Mouse (Mus musculus): ENCODE data around the gene Fgf16. TPM values are rescaled to one million over a fixed set of nuclear protein-coding genes. Genes with fewer than 3 reads are reported as not detected.
A peak's percentile ranks its signal among the peaks of the same experiment; 100 is the strongest.

The Fgf16 gene
- not detected in 2 replicates for polyA plus RNA-seq (2014; fragmentation: Nextera tagmentation; extraction: Ambion mirVana)

- no peak for ATAC-seq (ENCODE audit: insufficient number of reproducible peaks, low FRiP score, low TSS enrichment, low read depth)
- H3K27ac ChIP-seq (replicated peaks; ENCODE audit: low read depth, low read length): no peak within 1 kb of the TSS
- H3K36me3 ChIP-seq (ENCODE audit: control insufficient read depth, insufficient read depth, low read length): no peaks in the 10 kb centered on the region
- H3K4me3 ChIP-seq (ENCODE audit: low read depth, low read length): peak within 1 kb of the TSS; percentile 21
- H3K4me1 ChIP-seq (ENCODE audit: control insufficient read depth, insufficient read depth, low read length): peaks cover 3% of the 10 kb centered on the region; the same call in 1 of the 2 replicates
- H3K27me3 ChIP-seq (ENCODE audit: control insufficient read depth, insufficient read depth, low read length): peaks cover 49% of the 10 kb centered on the region
- H3K4me2 ChIP-seq (ENCODE audit: low read depth, severe bottlenecking): peak within 1 kb of the TSS; percentile 48
- peak; percentile 24 for DNase-seq (ENCODE audit: low spot score)
- no peaks in the 10 kb centered on the region for H3K9me3 ChIP-seq (ENCODE audit: control insufficient read depth, low read length)
- H3K9ac ChIP-seq (ENCODE audit: low read length): no peak within 1 kb of the TSS
- WGBS: 12% methylated on average over 58 of the region's 86 CpGs
Observed at GRCm38 (mm10) chrX:105764162-105765004, at the start of gene Fgf16. Gene Fgf16 (plus strand): TSS chrX:105764279.

GRCm38 (mm10) chrX:105714740-105715139 is 49.3 kb upstream of the Fgf16 start:
- no peak overlapping the region for H3K4me3 ChIP-seq (ENCODE audit: low read depth, low read length)
- no peak overlapping the region for H3K4me2 ChIP-seq (ENCODE audit: low read depth, severe bottlenecking)
- no peak overlapping the region for H3K27ac ChIP-seq (replicated peaks; ENCODE audit: low read depth, low read length)
- no peaks in the 10 kb centered on the region for H3K9me3 ChIP-seq (ENCODE audit: control insufficient read depth, low read length)
- no peak for ATAC-seq (ENCODE audit: insufficient number of reproducible peaks, low FRiP score, low TSS enrichment, low read depth)
- no peaks in the 10 kb centered on the region for H3K27me3 ChIP-seq (ENCODE audit: control insufficient read depth, insufficient read depth, low read length)
- no peak for DNase-seq (ENCODE audit: low spot score)
- H3K9ac ChIP-seq (ENCODE audit: low read length): no peak overlapping the region
- H3K4me1 ChIP-seq (ENCODE audit: control insufficient read depth, insufficient read depth, low read length): no peaks in the 10 kb centered on the region
- whole genome bisulfite sequencing: 86% methylated on average over 4 of the region's 4 CpGs
- no peaks in the 10 kb centered on the region for H3K36me3 ChIP-seq (ENCODE audit: control insufficient read depth, insufficient read depth, low read length)

GRCm38 (mm10) chrX:105715789-105716321 is 48.2 kb upstream of the Fgf16 start:
- H3K9ac ChIP-seq (ENCODE audit: low read length): no peak overlapping the region
- no peaks in the 10 kb centered on the region for H3K4me1 ChIP-seq (ENCODE audit: control insufficient read depth, insufficient read depth, low read length)
- no peak overlapping the region for H3K27ac ChIP-seq (replicated peaks; ENCODE audit: low read depth, low read length)
- H3K9me3 ChIP-seq (ENCODE audit: control insufficient read depth, low read length): no peaks in the 10 kb centered on the region
- ATAC-seq (ENCODE audit: insufficient number of reproducible peaks, low FRiP score, low TSS enrichment, low read depth) (no peak), DNase-seq (ENCODE audit: low spot score) (no peak)
- no peak overlapping the region for H3K4me3 ChIP-seq (ENCODE audit: low read depth, low read length)
- no peaks in the 10 kb centered on the region for H3K36me3 ChIP-seq (ENCODE audit: control insufficient read depth, insufficient read depth, low read length)
- H3K27me3 ChIP-seq (ENCODE audit: control insufficient read depth, insufficient read depth, low read length): no peaks in the 10 kb centered on the region
- 92% methylated on average over 7 of the region's 7 CpGs for WGBS
- H3K4me2 ChIP-seq (ENCODE audit: low read depth, severe bottlenecking): no peak overlapping the region

- H3K9ac ChIP-seq (ENCODE audit: low read length): no peak overlapping the region
- no peak overlapping the region for H3K4me2 ChIP-seq (ENCODE audit: low read depth, severe bottlenecking)
- WGBS: 90% methylated on average over 5 of the region's 5 CpGs
- ATAC-seq (ENCODE audit: insufficient number of reproducible peaks, low FRiP score, low TSS enrichment, low read depth): no peak
- no peaks in the 10 kb centered on the region for H3K9me3 ChIP-seq (ENCODE audit: control insufficient read depth, low read length)
- H3K4me1 ChIP-seq (ENCODE audit: control insufficient read depth, insufficient read depth, low read length): no peaks in the 10 kb centered on the region
- no peak overlapping the region for H3K4me3 ChIP-seq (ENCODE audit: low read depth, low read length)
- H3K27me3 ChIP-seq (ENCODE audit: control insufficient read depth, insufficient read depth, low read length): no peaks in the 10 kb centered on the region
- no peaks in the 10 kb centered on the region for H3K36me3 ChIP-seq (ENCODE audit: control insufficient read depth, insufficient read depth, low read length)
- H3K27ac ChIP-seq (replicated peaks; ENCODE audit: low read depth, low read length): no peak overlapping the region
- no peak for DNase-seq (ENCODE audit: low spot score)
Observed at GRCm38 (mm10) chrX:105718388-105718787, 45.7 kb upstream of the Fgf16 start.

GRCm38 (mm10) chrX:105718943-105719342 is 45.1 kb upstream of the Fgf16 start:
- DNase-seq (ENCODE audit: low spot score) (no peak), ATAC-seq (ENCODE audit: insufficient number of reproducible peaks, low FRiP score, low TSS enrichment, low read depth) (no peak)
- Histone ChIP-seq H3K27ac (replicated peaks; ENCODE audit: low read depth, low read length) (no peak overlapping the region), H3K4me1 (ENCODE audit: control insufficient read depth, insufficient read depth, low read length) (no peaks in the 10 kb centered on the region), H3K4me2 (ENCODE audit: low read depth, severe bottlenecking) (no peak overlapping the region), H3K9ac (ENCODE audit: low read length) (no peak overlapping the region), H3K36me3 (ENCODE audit: control insufficient read depth, insufficient read depth, low read length) (no peaks in the 10 kb centered on the region), H3K27me3 (ENCODE audit: control insufficient read depth, insufficient read depth, low read length) (no peaks in the 10 kb centered on the region), H3K4me3 (ENCODE audit: low read depth, low read length) (no peak overlapping the region), H3K9me3 (ENCODE audit: control insufficient read depth, low read length) (no peaks in the 10 kb centered on the region)
- WGBS: 87% methylated on average over 5 of the region's 5 CpGs

- Histone ChIP-seq H3K27me3 (ENCODE audit: control insufficient read depth, insufficient read depth, low read length) (no peaks in the 10 kb centered on the region), H3K4me2 (ENCODE audit: low read depth, severe bottlenecking) (no peak overlapping the region), H3K4me3 (ENCODE audit: low read depth, low read length) (no peak overlapping the region), H3K4me1 (ENCODE audit: control insufficient read depth, insufficient read depth, low read length) (no peaks in the 10 kb centered on the region), H3K36me3 (ENCODE audit: control insufficient read depth, insufficient read depth, low read length) (no peaks in the 10 kb centered on the region), H3K9ac (ENCODE audit: low read length) (no peak overlapping the region), H3K9me3 (ENCODE audit: control insufficient read depth, low read length) (no peaks in the 10 kb centered on the region), H3K27ac (replicated peaks; ENCODE audit: low read depth, low read length) (no peak overlapping the region)
- ATAC-seq (ENCODE audit: insufficient number of reproducible peaks, low FRiP score, low TSS enrichment, low read depth): no peak
- WGBS: 66% methylated on average over 7 of the region's 7 CpGs
- no peak for DNase-seq (ENCODE audit: low spot score)
Observed at GRCm38 (mm10) chrX:105724174-105724573, 39.9 kb upstream of the Fgf16 start.

GRCm38 (mm10) chrX:105762847-105763527 is 1.1 kb upstream of the Fgf16 start:
- H3K4me2 ChIP-seq (ENCODE audit: low read depth, severe bottlenecking): peak overlapping the region; percentile 48
- DNase-seq (ENCODE audit: low spot score) (no peak), ATAC-seq (ENCODE audit: insufficient number of reproducible peaks, low FRiP score, low TSS enrichment, low read depth) (no peak; the same call in 1 of the 2 replicates)
- peaks cover 49% of the 10 kb centered on the region for H3K27me3 ChIP-seq (ENCODE audit: control insufficient read depth, insufficient read depth, low read length)
- H3K9ac ChIP-seq (ENCODE audit: low read length): no peak overlapping the region
- no peaks in the 10 kb centered on the region for H3K9me3 ChIP-seq (ENCODE audit: control insufficient read depth, low read length)
- H3K4me3 ChIP-seq (ENCODE audit: low read depth, low read length): no peak overlapping the region; the same call in 1 of the 2 replicates
- H3K27ac ChIP-seq (replicated peaks; ENCODE audit: low read depth, low read length): no peak overlapping the region
- no peaks in the 10 kb centered on the region for H3K36me3 ChIP-seq (ENCODE audit: control insufficient read depth, insufficient read depth, low read length)
- H3K4me1 ChIP-seq (ENCODE audit: control insufficient read depth, insufficient read depth, low read length): peaks cover 3% of the 10 kb centered on the region; the same call in 1 of the 2 replicates
- 20% methylated on average over 23 of the region's 23 CpGs for WGBS

GRCm38 (mm10) chrX:105763612-105764011 is 467 bp upstream of the Fgf16 start:
- Histone ChIP-seq H3K27ac (replicated peaks; ENCODE audit: low read depth, low read length) (no peak overlapping the region), H3K4me1 (ENCODE audit: control insufficient read depth, insufficient read depth, low read length) (peaks cover 3% of the 10 kb centered on the region; the same call in 1 of the 2 replicates), H3K4me3 (ENCODE audit: low read depth, low read length) (peak overlapping the region; percentile 20), H3K36me3 (ENCODE audit: control insufficient read depth, insufficient read depth, low read length) (no peaks in the 10 kb centered on the region), H3K4me2 (ENCODE audit: low read depth, severe bottlenecking) (peak overlapping the region; percentile 48), H3K27me3 (ENCODE audit: control insufficient read depth, insufficient read depth, low read length) (peaks cover 49% of the 10 kb centered on the region), H3K9ac (ENCODE audit: low read length) (no peak overlapping the region), H3K9me3 (ENCODE audit: control insufficient read depth, low read length) (no peaks in the 10 kb centered on the region)
- 13% methylated on average over 20 of the region's 20 CpGs for WGBS
- DNase-seq (ENCODE audit: low spot score) (peak; percentile 33), ATAC-seq (ENCODE audit: insufficient number of reproducible peaks, low FRiP score, low TSS enrichment, low read depth) (peak; percentile 31; the same call in 1 of the 2 replicates)

Data from limb, embryonic 11.5 days (tissue).